Mouse (Mus musculus) midbrain, embryonic 13.5 days (tissue): ENCODE data around the gene Snrnp200. TPM values are rescaled to one million over a fixed set of nuclear protein-coding genes. Genes with fewer than 3 reads are reported as not detected.

Experiments used
- ATAC-seq: fragments of 200-750 bp; cut with Nextera tagmentation; 2 replicates; pipeline ENCODE4 v1.8.0; 2017; ENCODE audit warnings: mild to moderate bottlenecking, moderate TSS enrichment, moderate library complexity
- H3K27ac ChIP-seq: fragments of 300-500 bp; sonication (generic); 2 replicates; pipeline ENCODE4 v1.5.1; 2015; ENCODE audit warnings: inconsistent platforms, mild to moderate bottlenecking, moderate library complexity
- H3K27me3 ChIP-seq: fragments of 300-500 bp; sonication (generic); 2 replicates; pipeline ENCODE4 v1.6.1; 2015; ENCODE audit warnings: mild to moderate bottlenecking, inconsistent platforms
- H3K36me3 ChIP-seq: fragments of 300-500 bp; sonication (generic); 2 replicates; pipeline ENCODE4 v1.6.1; 2015; ENCODE audit warnings: mild to moderate bottlenecking, inconsistent platforms
- H3K4me1 ChIP-seq: fragments of 300-500 bp; sonication (generic); replicated peaks from 2 replicates; pipeline ENCODE4 v1.6.1; 2015; ENCODE audit warnings: inconsistent platforms
- H3K4me2 ChIP-seq: fragments of 300-500 bp; sonication (generic); replicated peaks from 2 replicates; pipeline ENCODE4 v1.6.1; 2015; ENCODE audit warnings: moderate library complexity, mild to moderate bottlenecking, inconsistent platforms
- H3K4me3 ChIP-seq: fragments of 300-500 bp; sonication (generic); replicated peaks from 2 replicates; pipeline ENCODE4 v1.5.1; 2015; ENCODE audit warnings: mild to moderate bottlenecking, inconsistent platforms
- H3K9ac ChIP-seq: fragments of 300-500 bp; sonication (generic); replicated peaks from 2 replicates; pipeline ENCODE4 v1.6.1; 2015; ENCODE audit warnings: mild to moderate bottlenecking, inconsistent platforms
- H3K9me3 ChIP-seq: fragments of 300-500 bp; sonication (generic); 2 replicates; pipeline ENCODE4 v1.6.1; 2016; ENCODE audit warnings: mild to moderate bottlenecking, inconsistent platforms
- WGBS: fragments of 180-500 bp; shearing (Covaris S2); methylation state at CpG from one replicate; pipeline ENCODE4 v1.1.7; 2015; 5-methylcytosine and 5-hydroxymethylcytosine counted together
- polyA plus RNA-seq: library from polyadenylated mRNA; unstranded; fragments of >200 nt; fragmentation: Nextera tagmentation; extraction: Ambion mirVana; gene quantifications from 2 replicates; pipeline ENCODE4 v1.2.1, GENCODE M21; 2015

Snrnp200 gene
- polyA plus RNA-seq, 1 experiment from 2014 or later, result 62.3 TPM

- 94% methylated on average over 11 of the region's 11 CpGs for WGBS
- H3K27me3 ChIP-seq, result no peaks in the 10 kb centered on the region
- no peaks in the 10 kb centered on the region for H3K9me3 ChIP-seq
- no peak overlapping the region for H3K4me2 ChIP-seq
- no peaks in the 10 kb centered on the region for H3K4me1 ChIP-seq
- no peak overlapping the region for H3K4me3 ChIP-seq
- H3K36me3 ChIP-seq, result peaks cover 92% of the 10 kb centered on the region
- H3K9ac ChIP-seq, result no peak overlapping the region
- H3K27ac ChIP-seq, result no peak overlapping the region
- ATAC-seq, result no peak
Measured at GRCm38 (mm10) chr2:127237897-127238610, 29.9 kb downstream of the Snrnp200 start.

GRCm38 (mm10) chr2:127240065-127240464, 31.9 kb downstream of the Snrnp200 start:
- Histone ChIP-seq H3K4me3 (no peak overlapping the region), H3K4me2 (no peak overlapping the region), H3K4me1 (no peaks in the 10 kb centered on the region), H3K9ac (no peak overlapping the region), H3K27me3 (no peaks in the 10 kb centered on the region), H3K27ac (no peak overlapping the region), H3K36me3 (peaks cover 88% of the 10 kb centered on the region), H3K9me3 (no peaks in the 10 kb centered on the region)
- 94% methylated on average over 2 of the region's 2 CpGs for WGBS
- no peak for ATAC-seq

- peak within 1 kb of the TSS; percentile 97 for H3K4me3 ChIP-seq
- H3K36me3 ChIP-seq, result peaks cover 37% of the 10 kb centered on the region
- ATAC-seq, result peak; percentile 98
- H3K4me1 ChIP-seq, result peaks cover 36% of the 10 kb centered on the region
- H3K4me2 ChIP-seq, result peak within 1 kb of the TSS; percentile 99
- WGBS, result under 1% methylated on average over 53 of the region's 53 CpGs
- no peaks in the 10 kb centered on the region for H3K9me3 ChIP-seq
- no peaks in the 10 kb centered on the region for H3K27me3 ChIP-seq
- peak within 1 kb of the TSS; percentile 95 for H3K9ac ChIP-seq
- peak within 1 kb of the TSS; percentile 81 for H3K27ac ChIP-seq
Measured at GRCm38 (mm10) chr2:127247592-127248333, 39.6 kb downstream of the Snrnp200 start, which contains the start of the genes Ciao1 and Tmem127. Gene Ciao1 (minus strand): TSS chr2:127247816. Gene Tmem127 (plus strand): TSS chr2:127247908.

- Histone ChIP-seq H3K27ac (peak overlapping the region; percentile 81), H3K9ac (peak overlapping the region; percentile 95), H3K4me3 (peak overlapping the region; percentile 97), H3K27me3 (no peaks in the 10 kb centered on the region), H3K9me3 (no peaks in the 10 kb centered on the region), H3K36me3 (peaks cover 32% of the 10 kb centered on the region), H3K4me1 (peaks cover 36% of the 10 kb centered on the region), H3K4me2 (peak overlapping the region; percentile 99)
- ATAC-seq, result peak; percentile 74
- WGBS, result 1% methylated on average over 39 of the region's 39 CpGs
Measured at GRCm38 (mm10) chr2:127248334-127249004, 40.3 kb downstream of the Snrnp200 start.

- Histone ChIP-seq H3K4me3 (no peak overlapping the region), H3K9ac (no peak overlapping the region; the same call in 1 of the 2 replicates), H3K36me3 (peaks cover 14% of the 10 kb centered on the region), H3K27me3 (no peaks in the 10 kb centered on the region), H3K4me2 (no peak overlapping the region), H3K27ac (no peak overlapping the region), H3K9me3 (no peaks in the 10 kb centered on the region), H3K4me1 (peaks cover 36% of the 10 kb centered on the region)
- WGBS, result 95% methylated on average over 9 of the region's 9 CpGs
- no peak for ATAC-seq
Measured at GRCm38 (mm10) chr2:127250291-127251008, 42.3 kb downstream of the Snrnp200 start.

DNA sequence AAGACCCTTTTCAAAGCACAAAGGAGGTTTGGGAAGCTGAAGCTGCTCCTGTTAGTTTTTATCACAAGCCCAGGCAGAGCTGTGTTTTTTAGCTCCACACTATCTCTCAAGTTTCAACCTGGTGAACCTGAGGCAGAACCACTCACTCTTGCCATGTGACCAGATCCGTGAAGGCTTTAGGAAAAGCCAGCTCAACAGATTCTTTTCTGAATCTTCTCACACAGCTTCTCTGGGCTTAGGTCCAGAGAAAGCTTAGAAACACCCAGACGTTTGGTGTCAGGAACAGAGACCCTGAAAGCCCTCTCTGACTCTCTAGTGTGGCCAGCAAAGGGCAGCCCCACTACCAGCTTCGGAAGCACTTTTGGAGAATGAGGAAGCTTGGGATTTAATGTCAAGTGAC, 43.3 kb downstream of the Snrnp200 start:
- peaks cover 13% of the 10 kb centered on the region for H3K36me3 ChIP-seq
- no peaks in the 10 kb centered on the region for H3K27me3 ChIP-seq
- no peak overlapping the region for H3K9ac ChIP-seq
- 86% methylated on average over 3 of the region's 3 CpGs for WGBS
- no peak overlapping the region for H3K4me3 ChIP-seq
- no peak overlapping the region for H3K4me2 ChIP-seq
- peaks cover 33% of the 10 kb centered on the region for H3K4me1 ChIP-seq
- no peak for ATAC-seq
- H3K9me3 ChIP-seq, result no peaks in the 10 kb centered on the region
- no peak overlapping the region for H3K27ac ChIP-seq

- peaks cover 27% of the 10 kb centered on the region for H3K4me1 ChIP-seq
- H3K27ac ChIP-seq, result no peak overlapping the region
- 88% methylated on average over 3 of the region's 3 CpGs for WGBS
- H3K9ac ChIP-seq, result no peak overlapping the region
- no peaks in the 10 kb centered on the region for H3K9me3 ChIP-seq
- ATAC-seq, result no peak
- H3K4me3 ChIP-seq, result no peak overlapping the region
- peaks cover 18% of the 10 kb centered on the region for H3K36me3 ChIP-seq
- H3K27me3 ChIP-seq, result no peaks in the 10 kb centered on the region
- H3K4me2 ChIP-seq, result no peak overlapping the region
Measured at GRCm38 (mm10) chr2:127251880-127252527, 43.8 kb downstream of the Snrnp200 start.

DNA sequence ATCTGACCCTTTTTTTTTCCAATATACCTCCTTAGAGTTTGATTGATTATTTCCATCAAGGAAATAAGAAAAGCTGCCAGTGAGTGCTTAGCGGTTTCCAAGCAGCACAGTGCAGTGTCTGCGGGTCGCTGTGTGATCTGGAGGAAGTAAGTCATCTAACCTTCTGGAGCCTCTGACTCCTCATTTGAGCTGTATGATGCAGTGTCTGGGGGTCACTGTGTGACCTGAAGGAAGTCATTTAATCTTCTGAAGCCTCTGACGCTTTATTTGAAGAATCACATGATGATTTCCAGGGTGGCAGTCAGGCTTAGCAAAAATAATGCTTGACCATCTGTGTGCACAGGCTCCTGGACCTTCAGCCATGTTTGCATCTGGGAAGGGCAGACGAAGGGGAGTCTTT, 44.6 kb downstream of the Snrnp200 start:
- WGBS, result 89% methylated on average over 5 of the region's 5 CpGs
- no peak for ATAC-seq
- H3K9ac ChIP-seq, result no peak overlapping the region

GRCm38 (mm10) chr2:127254604-127255134, 46.5 kb downstream of the Snrnp200 start:
- Histone ChIP-seq H3K4me3 (no peak overlapping the region), H3K4me1 (peaks cover 13% of the 10 kb centered on the region), H3K9ac (no peak overlapping the region), H3K4me2 (no peak overlapping the region), H3K27me3 (no peaks in the 10 kb centered on the region), H3K27ac (no peak overlapping the region), H3K9me3 (no peaks in the 10 kb centered on the region), H3K36me3 (peaks cover 45% of the 10 kb centered on the region)
- 91% methylated on average over 3 of the region's 3 CpGs for WGBS
- ATAC-seq, result no peak

More for the DNA sequence above, 44.6 kb downstream of the Snrnp200 start:
- H3K4me2 ChIP-seq, result no peak overlapping the region
- no peaks in the 10 kb centered on the region for H3K9me3 ChIP-seq
- H3K36me3 ChIP-seq, result peaks cover 26% of the 10 kb centered on the region
- peaks cover 26% of the 10 kb centered on the region for H3K4me1 ChIP-seq
- H3K27me3 ChIP-seq, result no peaks in the 10 kb centered on the region
- no peak overlapping the region for H3K4me3 ChIP-seq
- no peak overlapping the region for H3K27ac ChIP-seq

GRCm38 (mm10) chr2:127255294-127255693, 47.1 kb downstream of the Snrnp200 start:
- H3K4me1 ChIP-seq, result peaks cover 7% of the 10 kb centered on the region
- H3K9ac ChIP-seq, result no peak overlapping the region
- no peak overlapping the region for H3K4me2 ChIP-seq
- WGBS, result 91% methylated on average over 6 of the region's 6 CpGs
- no peak overlapping the region for H3K4me3 ChIP-seq
- H3K36me3 ChIP-seq, result peaks cover 51% of the 10 kb centered on the region
- no peaks in the 10 kb centered on the region for H3K9me3 ChIP-seq
- no peaks in the 10 kb centered on the region for H3K27me3 ChIP-seq
- no peak overlapping the region for H3K27ac ChIP-seq
- no peak for ATAC-seq

DNA sequence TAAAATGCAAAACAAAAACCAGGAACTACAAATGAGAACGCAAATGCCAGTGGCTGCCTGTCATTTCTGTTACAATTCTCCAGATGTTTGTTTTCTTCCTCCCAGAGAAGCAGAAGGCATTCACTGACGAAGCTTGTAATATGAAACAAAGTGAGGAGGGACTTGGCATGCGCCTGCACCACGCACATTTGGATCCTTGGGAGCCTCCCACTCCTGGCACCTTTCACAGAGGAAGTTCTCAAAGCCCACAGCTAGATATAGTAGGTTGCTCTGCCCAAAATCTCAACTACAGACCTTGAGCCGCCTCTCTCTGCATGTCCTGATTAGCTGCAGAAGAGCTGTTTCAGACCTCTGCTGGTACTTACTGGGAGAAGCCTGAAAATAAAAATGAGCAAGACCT, 51.2 kb downstream of the Snrnp200 start:
- no peak for ATAC-seq
- peaks cover 47% of the 10 kb centered on the region for H3K36me3 ChIP-seq
- H3K9me3 ChIP-seq, result no peaks in the 10 kb centered on the region
- no peak overlapping the region for H3K27ac ChIP-seq
- no peak overlapping the region for H3K4me2 ChIP-seq
- H3K9ac ChIP-seq, result no peak overlapping the region
- H3K4me3 ChIP-seq, result no peak overlapping the region
- H3K4me1 ChIP-seq, result no peaks in the 10 kb centered on the region
- H3K27me3 ChIP-seq, result no peaks in the 10 kb centered on the region
- WGBS, result 95% methylated on average over 5 of the region's 5 CpGs
